Mouse (Mus musculus) small intestine, adult 2 months (tissue): Measurements from ENCODE around the gene Gas2l1.

ENCODE experiments used
- CTCF ChIP-seq: fragments of 200-500 bp; IDR thresholded peaks from 2 replicates; pipeline ENCODE4 v1.5.1; 2012; ENCODE audit warnings: low read depth, mild to moderate bottlenecking, control low read depth, inconsistent platforms, low read length, moderate library complexity, mixed read lengths; ENCODE audit not compliant: insufficient replicate concordance, insufficient read length; ENCODE audit errors: extremely low read depth
- POLR2A ChIP-seq: fragments of 200-500 bp; IDR thresholded peaks from 2 replicates; pipeline ENCODE4 v1.6.1; 2012; ENCODE audit warnings: low read depth, mild to moderate bottlenecking, control low read depth, inconsistent platforms, low read length, moderate library complexity

DNA sequence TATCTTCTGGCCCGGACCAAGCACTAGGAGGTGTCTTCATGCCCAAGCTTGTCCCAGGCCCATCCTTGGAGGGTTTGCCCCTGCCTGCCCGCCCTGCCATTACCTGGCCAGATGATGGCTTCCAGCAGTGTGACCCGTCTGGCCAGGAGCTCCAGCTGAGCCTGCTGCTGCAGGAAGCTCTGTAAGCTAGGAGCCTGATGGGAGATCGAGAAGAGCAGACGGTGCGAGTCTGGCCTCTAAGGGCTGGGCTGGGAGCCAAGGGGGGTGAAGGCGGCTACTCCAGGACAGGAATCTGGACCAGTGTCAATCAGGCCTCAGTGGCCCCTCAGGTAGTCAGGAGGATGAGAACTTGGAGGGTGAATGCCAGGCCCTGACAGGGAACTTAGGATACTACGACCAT lies 44.3 kb upstream of the Gas2l1 start:
- TF ChIP-seq CTCF (no peak), POLR2A (no peak)
